Mouse (Mus musculus) left cerebral cortex, postnatal 25 days (tissue): ENCODE data around the gene Ncoa7. TPM values are rescaled to one million over a fixed set of nuclear protein-coding genes. Genes with fewer than 3 reads are reported as not detected.

Source experiments
- DNase-seq, 2 experiments: peaks; one replicate each; pipeline ENCODE4 v3.0.0; 2022; ENCODE audit warnings: low spot score in 2 of 2, mixed read lengths in 1 of 2
- intact Hi-C: fragments of 180-260 bp; cut with DNase I; formaldehyde crosslinking; loops from one replicate; pipeline ENCODE4 v1.15.1; 2025
- total RNA-seq, 2 experiments: library from RNA; stranded (reverse); gene quantifications; 2 replicates each; pipeline ENCODE4 v1.2.3; 2021

Gene Ncoa7
- total RNA-seq = 100 to 1,000 TPM; 106 to 111 TPM

DNA sequence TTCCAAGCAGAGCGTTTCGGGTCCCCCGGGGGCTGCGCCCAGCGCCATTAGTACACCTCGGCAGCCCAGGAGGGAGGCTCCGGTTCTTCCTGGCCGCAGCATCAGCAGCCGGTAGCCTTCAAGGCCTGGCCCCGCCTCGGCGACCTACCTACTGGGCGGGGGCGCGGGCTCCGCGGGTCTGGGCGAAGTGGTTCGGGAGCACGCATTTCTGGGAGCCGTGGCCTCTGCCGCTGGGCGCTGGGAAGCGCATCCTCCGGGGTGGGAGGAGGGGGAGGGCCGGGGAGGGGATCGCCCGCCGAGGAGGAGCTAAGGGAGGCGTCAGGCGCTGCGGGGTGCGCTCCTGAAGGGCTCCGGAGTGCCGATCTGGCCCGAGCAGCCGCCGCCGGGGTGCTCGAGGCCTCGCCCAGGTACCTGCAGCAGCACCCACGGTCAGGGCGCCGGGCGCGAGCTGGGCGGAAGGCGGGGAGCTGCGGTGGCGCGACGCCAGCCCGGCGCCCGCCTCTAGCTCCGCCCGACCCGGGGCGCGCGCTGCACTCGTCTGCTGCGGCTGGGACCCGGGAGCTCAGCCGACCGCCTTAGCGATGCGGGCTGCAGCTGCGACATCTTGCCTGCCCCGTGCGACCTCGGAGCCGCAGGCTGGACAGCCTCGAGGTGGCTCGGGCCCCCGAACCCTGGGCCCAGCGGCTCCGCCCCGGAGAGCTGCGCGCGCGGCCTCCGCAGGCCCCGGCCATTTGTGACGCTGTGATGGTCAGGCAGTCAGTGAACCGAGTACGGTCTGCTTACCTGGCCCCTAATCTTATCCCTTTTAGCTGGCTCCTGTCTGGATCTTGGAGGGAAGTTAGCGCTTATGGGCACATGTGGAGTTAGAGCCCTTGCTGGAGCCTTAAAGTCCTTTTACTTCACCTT, at the start of gene Ncoa7:
Gene Ncoa7, minus strand, starts transcription at position 646 of the 906 bp plus-strand sequence.
- DNase-seq = peak; percentile 75 to 84
- intact Hi-C loops = loop anchor here (2.0 to 10.0 kb wide), 5 partner anchors 81 to 1268 kb away; partner anchors contain the start of genes Rspo3 and Trmt11

DNA sequence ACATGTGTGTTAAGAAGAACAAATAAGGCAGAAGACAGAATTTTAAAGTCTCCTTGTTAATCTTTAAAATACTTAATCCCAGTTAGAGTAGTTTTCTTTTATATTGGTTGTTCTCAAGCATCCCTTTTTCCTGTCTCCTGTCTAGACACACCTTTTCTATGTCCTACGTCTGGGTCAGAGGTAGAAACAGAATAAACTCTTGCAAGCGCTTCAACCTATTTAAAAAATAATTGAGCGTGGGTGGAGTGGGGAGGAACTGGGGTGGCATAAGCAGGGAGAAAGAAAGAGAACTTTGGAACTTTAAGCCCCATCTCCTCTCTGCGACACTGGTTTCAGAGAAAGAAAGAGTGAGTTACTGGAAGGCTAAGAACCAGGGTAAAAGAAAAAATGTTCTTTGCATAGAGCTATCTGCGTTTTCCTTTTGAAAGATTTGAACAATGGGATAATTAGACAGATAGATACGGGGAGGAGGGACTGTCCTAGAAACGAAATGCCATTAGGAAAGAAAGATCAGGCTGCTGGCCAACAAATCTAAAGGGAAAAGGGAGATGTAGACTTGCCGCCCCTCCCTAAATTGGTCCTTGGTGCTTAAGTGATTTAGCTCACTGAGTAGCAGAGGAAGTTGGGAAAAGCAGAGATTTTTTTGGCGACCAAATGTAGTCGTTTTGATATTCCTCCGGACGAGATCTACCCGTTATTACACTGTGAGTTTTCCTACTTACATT, 42.1 kb upstream of the Ncoa7 start:
- no peak for DNase-seq
- intact Hi-C loops = no loop called here

DNA sequence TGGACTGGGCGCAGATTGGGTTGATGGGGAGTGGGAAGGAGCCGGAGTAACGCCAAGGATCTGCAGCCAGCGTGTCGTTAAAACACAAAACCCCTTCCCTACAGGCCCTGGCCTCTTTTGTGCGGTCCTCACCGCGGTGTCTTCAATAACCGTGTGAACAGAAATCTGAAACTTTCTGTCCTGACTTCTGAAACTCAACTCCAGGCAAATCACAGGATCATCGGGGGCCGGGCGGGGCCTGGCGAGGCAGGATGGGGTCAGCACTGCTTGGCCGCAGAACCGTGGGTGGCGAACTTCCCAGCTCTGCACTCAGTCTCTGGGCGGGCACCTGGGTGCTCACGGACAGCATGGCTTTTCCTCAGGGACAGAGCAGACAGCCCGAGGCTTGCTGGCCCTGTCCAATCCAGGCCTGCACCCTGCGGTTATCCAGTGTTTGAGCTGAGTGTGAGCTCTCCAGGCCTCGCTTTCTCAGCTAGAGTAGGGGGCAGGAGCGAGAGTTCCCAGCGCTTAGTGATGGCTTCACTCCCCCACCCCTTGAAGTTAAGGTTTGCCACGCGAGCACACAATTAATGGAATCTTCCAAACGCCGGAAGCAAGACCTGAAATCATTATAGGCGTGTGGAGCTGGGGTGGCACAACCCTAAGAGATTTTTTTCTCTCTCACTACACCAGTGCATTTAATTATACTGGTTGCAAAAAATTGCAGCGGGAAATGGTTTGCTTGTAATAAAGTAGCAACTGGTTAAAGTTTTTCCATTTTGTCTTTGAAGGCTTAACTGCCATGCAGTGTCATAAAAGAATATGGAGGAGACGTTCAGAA, 41.3 kb upstream of the Ncoa7 start:
- DNase-seq = no peak
- intact Hi-C loops = loop anchor here (5.0 kb wide), 2 partner anchors 453 to 603 kb away; partner anchors contain the start of gene Tpd52l1

DNA sequence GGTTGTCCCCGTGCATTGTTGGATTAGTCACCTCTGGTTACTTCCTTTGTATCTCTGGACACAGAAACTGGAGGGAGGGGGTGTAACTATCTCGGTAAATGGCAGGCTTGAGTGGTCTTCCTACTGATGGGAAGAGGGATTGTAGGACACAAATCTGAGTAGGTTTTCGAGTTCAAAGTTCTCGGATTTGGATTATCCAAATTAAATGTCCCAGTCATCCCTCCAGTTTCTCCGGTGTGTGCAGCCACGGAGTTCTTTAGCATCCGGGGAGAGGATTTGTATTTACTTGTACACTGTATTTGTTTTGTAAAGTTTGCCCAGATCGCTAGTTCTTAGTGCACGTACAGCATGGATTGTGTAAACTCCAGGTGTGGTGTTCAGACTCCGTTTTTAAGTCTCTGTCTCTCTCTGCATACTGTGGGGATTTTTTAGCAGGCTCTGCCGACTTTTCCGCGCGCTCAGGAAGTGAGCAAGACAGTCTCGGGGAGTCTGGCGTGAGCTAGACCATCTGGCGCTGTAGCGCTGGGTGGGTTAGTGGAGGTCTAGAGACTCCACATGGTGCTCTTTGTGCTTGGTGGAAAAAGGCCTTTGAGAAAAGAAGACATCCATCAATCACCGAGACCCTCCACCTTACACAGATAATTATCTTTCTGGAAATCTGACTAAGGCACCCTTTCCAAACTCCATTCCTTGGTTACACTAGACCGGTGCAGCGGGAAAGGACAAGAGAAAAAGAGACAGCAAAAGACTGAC, 40.5 kb upstream of the Ncoa7 start:
- intact Hi-C loops = loop anchor here (5.0 kb wide), 2 partner anchors 454 to 604 kb away; partner anchors contain the start of gene Tpd52l1
- peak; percentile 30 to 66 for DNase-seq

DNA sequence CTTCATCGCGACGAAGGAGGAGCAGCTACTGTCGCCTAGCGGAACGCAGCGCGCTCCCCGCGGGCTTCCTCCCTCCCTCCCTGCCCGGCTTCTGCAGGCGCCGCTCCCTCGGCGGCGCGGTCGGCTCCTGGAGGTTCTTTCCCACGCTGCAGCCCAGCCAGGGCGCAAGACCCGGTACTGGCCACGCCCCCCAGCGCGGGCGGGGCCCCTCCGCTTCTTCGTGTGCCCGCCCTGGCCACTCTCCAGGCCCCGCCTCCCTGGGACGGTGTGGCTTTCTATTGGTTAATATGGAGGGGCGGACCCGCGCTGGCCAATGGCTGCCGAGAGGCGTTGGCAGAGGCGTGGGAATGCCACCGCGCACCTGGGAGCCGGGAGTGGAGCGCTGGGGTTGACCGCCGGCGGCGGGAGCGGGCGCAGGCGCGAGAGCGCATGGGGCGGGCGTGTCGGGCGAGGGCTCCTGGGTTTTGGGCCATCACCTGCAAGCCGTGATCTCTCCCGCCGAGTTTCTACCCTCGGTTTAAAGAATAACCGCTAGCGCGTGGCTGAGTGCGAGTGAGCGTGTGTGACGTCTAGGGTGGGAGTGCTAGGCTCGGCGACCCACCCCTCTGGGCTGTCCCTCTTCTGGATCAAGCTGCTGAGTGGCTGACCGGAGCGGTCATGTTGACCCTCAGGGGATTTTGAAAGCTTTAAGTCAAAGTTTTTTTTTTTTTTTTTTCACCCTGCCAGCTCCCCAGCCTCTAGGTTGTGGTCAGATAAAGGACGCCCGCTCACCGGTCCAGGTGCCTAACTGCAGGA, 39.7 kb upstream of the Ncoa7 start, which contains the start of gene Hey2:
Gene Hey2, minus strand, starts transcription at position 159 of the 795 bp plus-strand sequence.
- peak; percentile 97 to 98 for DNase-seq
- intact Hi-C loops = loop anchor here (5.0 kb wide), 2 partner anchors 454 to 604 kb away; partner anchors contain the start of gene Tpd52l1

DNA sequence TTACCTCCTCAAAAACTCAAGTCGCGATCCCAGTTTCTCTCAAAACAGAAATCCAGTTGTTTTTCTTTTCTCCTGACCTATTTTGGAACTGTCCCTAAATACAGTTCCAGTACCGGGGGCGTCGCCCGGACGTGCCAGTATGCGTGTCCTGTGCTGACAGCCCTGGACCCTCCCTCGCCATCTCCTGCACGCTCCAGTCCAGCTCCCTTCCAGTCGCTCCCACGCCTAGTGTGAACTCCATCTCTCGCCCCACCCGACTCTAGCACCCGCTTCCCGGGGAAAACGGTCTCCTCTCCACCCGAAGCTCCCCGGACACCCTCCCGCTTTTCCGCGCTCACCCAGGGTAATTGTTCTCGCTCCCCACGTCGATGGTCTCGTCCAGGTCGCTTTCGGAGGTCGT, 39.1 kb upstream of the Ncoa7 start:
- DNase-seq = no peak
- intact Hi-C loops = loop anchor here (5.0 kb wide), 2 partner anchors 455 to 605 kb away; partner anchors contain the start of gene Tpd52l1

DNA sequence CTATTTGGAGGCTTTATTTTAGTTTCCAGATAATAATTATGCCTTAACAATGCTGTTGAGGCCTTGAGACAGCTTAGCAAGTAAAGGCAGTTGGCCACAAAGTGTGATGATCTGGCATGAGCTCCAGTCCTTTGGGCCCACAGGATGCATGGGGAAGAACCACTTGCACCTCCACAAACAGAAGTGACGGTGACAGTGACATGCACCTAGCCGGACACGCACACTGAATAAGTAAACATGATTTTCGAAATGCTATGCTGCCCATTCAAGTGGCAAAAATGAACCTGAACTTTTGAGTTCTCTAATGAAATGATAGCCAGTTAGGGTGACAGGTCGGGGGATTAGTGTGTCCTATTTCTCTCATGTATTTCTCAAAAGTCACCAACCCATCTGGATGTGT, 37.7 kb upstream of the Ncoa7 start:
- intact Hi-C loops = loop anchor here (5.0 kb wide), 2 partner anchors 456 to 606 kb away; partner anchors contain the start of gene Tpd52l1
- DNase-seq = no peak

DNA sequence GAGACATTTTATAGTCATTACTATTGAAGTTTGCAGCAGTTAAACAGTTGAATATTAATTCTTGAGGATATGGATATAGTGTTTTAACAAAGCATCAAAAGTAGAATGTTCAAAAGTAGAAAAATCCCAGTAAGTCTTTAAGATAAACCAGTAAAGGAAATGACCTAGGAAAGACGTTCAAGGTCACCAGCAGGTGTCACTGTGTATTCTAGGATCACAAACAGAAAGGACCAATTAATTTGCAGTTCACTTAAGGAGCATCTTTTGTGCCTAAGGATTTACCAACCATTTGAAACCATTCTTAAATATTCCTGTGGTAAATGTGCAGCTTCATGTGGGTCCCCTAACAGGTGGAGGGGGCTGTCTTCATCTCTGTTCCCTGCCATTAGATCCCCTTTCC, 35.1 kb upstream of the Ncoa7 start:
- DNase-seq = no peak
- intact Hi-C loops = no loop called here

DNA sequence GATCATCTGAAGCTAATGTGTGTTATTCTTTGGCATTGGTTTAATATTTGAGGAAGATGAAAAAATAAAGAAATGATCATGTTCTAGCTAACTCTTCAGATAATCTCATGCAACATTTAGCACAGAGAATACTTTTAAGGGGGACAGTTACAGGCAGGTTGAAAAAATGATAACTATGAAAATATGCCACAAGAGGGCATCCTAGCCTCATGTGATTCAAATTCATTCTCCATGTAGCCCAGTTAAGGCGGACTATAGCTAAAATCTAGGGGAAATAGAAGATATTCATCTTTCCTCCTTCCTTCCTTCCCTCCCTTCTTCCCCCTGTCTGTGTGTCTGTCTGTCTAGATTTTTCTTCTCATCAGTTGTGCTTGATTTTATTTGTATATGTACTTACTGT, 21.9 kb upstream of the Ncoa7 start:
- peak; percentile 52 to 73 for DNase-seq
- intact Hi-C loops = loop anchor here (1.0 to 5.0 kb wide), 2 partner anchors 474 to 622 kb away; partner anchors contain the start of gene Tpd52l1

DNA sequence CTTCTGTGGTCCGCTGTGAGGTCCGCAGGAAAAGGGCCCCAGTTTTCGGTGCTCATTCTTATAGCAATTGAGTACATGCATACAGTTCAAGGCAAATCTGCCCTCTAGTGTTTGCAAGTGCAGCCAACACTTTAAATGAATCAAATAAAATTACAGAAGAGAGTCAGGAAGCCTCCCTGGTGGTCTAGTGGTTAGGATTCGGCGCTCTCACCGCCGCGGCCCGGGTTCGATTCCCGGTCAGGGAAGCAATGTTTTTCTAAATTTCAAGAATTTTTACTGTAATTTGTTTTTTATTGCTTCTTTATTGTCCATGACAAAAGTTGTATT, 7.8 kb upstream of the Ncoa7 start:
- intact Hi-C loops = no loop called here

DNA sequence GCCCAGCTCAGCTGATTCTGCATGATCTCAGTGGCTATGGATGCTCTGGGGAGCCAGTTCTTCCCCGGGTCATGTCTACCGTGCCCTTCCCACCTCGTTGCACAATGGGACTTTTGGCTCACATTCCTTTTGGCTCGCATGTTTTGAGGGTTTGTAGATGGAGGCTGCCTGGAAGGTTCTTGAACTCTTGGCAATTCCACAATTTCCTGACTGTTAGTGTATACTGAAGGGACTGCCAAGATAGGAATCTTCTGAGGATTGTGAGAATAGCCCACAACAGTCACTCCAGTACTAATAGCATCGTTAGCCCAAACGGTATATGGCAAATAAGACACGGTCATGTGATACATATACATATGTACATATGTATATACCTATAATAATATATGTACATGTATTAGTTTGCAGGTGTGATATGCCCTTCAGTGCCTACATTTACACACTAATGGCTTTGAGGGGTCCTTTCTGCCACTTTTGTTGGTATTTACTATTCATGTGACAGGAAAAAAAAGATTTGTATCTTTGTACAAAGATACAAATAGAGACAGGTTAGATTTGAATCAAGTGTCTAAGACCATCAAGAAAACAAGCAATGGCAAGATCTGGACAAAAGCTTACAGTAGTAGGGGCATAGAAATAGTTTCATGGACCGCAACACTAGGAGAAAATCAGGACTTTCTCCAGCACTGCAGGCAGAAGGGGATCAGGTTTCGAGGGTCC, 7.3 kb upstream of the Ncoa7 start:
- intact Hi-C loops = no loop called here
- peak in 1 of 2 experiments; percentile 27 for DNase-seq

More for the DNA sequence above, 7.8 kb upstream of the Ncoa7 start:
- peak; percentile 90 to 96 for DNase-seq

DNA sequence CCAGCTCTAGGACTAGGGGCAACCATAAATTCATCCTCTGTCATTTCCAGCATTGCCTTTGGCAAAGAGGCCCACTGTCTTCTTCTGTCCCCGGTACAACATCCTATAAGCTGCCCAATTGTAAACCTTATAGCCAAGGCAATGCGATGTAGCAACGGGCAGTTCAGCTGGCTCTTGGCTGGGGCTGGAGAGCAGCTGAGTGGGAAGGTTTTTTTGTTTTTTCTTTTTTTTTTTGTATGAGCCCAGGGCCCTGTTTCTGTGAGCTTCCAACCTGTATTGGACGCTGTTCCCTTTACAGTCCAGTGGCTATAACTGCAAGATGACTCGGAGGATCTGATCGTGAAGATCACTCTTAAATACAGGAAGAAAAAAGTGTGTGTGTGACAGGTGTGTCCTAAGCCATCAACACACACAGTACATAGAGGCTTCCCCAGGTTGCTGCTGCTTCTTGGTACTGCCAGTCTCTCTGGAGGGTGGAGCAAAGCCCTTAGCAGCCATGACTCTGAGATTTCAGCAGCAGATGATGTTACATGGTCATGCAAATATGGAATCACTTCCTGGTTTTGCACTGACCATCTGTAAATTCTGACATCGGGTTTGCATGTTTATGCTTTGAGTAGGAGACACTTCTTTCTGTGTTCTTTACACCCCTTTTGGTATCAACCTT, 594 bp upstream of the Ncoa7 start:
- intact Hi-C loops = loop anchor here (2.0 to 10.0 kb wide), 5 partner anchors 81 to 1269 kb away; partner anchors contain the start of genes Rspo3 and Trmt11
- peak in 1 of 2 experiments; percentile 22 for DNase-seq

DNA sequence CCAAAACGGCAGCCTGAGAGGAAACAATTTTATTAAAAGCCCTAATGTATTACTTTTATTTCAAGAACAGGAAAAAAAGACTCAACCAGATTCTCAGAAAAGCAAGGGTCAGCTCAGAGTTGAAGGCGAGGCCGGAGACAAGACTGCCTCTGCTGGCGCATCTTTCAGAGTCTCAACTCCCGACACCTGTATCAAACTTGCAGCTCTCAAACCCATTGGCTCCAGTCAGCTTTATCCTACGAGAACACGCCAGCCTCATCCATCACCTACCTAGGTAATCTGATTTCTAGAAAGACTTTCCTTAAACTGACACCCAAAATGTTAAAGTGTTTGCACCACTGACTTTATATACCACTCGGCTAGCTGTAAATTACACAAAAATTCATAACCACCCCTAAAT, 1.1 kb downstream of the Ncoa7 start:
- DNase-seq = peak; percentile 29 to 61
- intact Hi-C loops = loop anchor here (2.0 to 10.0 kb wide), 5 partner anchors 80 to 1267 kb away; partner anchors contain the start of genes Rspo3 and Trmt11

DNA sequence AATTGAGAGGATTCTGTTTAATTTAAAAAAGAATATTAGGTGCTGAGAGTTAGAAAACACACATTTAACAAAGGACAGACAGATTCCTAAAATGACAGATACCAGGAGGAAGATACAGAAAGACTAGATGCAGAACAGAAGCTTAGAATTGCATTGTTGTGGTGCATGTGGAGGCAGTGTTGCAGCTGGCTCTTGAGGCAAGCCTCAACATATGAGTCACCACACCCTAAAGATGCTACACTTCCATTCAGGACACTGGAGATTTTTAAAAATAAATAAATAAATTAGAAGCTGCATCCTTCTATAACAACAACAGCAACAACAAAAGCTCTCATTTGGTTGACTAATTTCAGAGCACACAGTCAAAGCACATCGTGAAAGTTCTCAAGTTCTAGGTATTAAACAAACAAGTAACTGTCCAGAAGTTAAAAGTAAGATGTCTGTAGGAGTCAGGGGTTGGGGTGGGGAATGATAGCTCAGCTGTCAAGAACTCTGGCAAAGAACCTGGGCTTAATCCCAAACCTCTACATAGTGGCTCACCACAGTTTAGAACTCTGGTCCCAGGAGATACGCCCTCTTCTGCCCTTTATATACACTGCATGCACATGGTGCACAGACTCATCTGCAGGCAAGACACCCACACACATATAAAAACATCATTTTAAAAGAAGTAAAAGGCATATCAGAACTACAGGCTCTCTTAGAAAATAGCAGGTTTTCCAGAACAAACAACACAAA, 3.2 kb downstream of the Ncoa7 start:
- no peak for DNase-seq
- intact Hi-C loops = loop anchor here (5.0 to 10.0 kb wide), 4 partner anchors 78 to 1265 kb away; partner anchors contain the start of genes Rspo3 and Trmt11

DNA sequence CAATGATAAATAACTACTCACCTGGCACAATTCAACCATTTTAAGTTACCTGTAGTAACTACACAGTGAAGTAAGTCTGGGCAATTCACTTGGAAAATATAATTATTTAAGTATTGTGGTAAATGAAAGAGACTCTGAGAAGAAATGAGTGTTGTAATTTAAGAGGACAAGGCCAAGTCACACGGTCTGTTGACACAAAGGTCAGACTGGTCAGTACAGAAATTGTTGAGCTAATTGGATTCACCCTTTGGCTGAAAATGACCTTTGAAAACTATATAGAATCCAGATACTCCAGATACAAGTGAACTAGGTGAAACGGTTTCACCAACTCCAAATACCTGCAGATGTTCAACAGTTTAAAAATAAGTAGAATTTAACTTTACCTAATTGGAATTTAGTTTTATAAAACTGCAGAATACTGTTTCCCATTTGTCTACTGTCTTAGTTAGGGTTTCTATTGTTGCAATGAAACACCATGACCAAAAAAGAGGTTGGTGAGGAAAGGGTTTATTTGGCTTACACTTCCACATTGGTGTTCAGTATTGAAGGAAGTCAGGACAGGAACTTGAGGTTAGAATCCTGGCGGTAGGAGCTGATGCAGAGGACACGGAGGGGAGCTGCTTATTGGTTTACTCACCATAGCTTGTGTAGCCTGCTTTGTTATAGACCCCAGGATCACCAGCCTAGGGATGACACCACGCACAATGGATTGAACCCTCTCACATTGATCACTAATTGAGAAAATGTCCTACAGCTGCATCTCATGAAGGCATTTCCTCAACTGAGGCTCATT, 6.5 kb downstream of the Ncoa7 start:
- intact Hi-C loops = no loop called here
- DNase-seq = no peak
